Mouse (Mus musculus) frontal cortex, postnatal 14 days (tissue): ENCODE results near the gene Yae1d1.
"Not testable (repeated sequence)": the region's sequence is repeated elsewhere in the genome, so short reads cannot be mapped to it uniquely, and the experiment has no call there.

Source experiments
- DNase-seq, 2 experiments: peaks; one replicate each; pipeline ENCODE4 v3.0.0; 2022; ENCODE audit warnings: low spot score in 2 of 2

The Yae1d1 gene

DNA sequence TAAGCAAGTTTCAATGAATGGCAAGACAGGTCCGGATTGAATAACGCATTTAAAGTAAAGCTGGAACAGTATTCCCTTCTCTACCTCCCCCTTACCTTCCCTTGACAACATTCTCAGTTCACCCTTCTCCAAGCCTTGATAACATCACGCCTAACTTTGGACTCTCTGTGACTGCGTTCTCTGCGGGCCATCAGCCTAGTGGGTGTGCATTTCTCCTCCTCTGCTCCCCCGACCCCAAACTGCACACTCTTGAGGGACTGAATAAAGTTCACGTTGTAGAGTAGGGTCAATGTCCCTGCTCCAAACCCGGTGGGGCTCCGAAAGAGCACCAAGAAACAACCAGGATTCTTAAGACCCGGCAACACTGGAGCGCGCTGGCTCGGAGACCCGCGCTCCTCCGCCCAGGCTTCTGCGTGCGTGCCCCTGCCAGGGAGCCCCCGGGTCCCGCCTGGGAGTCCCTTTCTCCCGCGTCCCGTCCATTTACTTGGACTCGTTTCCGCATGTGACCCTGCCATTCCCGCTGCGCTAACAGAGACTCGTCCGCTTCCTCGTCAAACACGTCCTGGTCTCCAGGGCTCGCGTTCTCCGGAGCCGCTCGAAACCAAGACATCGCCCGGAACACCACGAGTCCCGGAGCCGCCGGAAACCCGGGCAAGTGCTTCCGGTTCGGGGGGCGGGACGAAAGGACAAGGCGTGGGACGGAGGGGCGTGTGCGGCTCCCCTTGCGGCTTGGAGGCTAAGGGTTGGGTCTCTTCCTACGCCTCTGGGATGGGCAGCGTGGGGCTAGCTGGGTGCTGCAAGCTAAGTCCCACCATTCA lies at the start of gene Yae1d1:
Gene Yae1d1, minus strand, starts transcription at position 653 of the 818 bp plus-strand sequence.
- peak; percentile 73 to 84 for DNase-seq

DNA sequence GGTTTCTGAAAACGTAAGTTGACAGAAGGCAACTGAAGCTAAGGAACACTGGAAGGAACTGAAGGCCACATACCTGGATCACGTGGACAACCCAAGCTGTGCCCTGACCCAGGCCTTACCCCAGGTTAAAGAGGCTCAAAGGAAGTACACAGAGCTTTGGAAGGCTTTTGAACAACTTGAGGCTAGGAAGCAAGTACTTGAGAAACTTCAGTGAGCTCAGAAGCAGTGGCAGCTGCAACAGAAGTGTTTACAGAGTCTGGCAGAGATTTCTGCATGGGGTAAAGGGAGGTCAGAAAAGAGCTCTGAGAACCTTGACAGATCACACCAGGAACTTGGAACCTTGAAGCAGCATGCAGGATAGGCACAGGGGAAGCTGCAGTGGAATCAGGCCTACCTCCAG lies 45.7 kb upstream of the Yae1d1 start:
- no peak for DNase-seq

- DNase-seq: no peak
Measured at GRCm38 (mm10) chr13:18016604-18017003, 23.5 kb upstream of the Yae1d1 start.

DNA sequence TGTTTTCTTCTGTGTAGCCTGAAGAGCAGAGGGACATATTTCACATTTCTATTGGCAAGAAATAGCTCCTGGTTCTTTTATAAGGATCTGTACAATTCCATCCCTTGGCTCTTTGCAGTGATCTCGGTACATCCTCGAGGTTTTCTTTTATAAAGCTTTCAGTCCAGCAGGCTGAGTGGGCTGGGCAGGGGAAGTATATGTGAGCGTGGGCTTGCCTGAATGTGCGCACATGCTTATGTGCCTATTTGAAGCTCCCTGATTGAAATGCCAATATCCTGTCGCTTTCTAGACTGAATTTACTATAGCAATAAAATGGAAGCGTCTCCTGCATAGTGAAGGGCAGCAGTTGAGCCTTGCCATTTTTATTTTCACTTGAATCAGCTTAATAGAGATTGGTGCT lies 20.1 kb upstream of the Yae1d1 start:
- DNase-seq: peak in 1 of 2 experiments; percentile 13

GRCm38 (mm10) chr13:18011055-18011454 lies 17.9 kb upstream of the Yae1d1 start:
- no peak for DNase-seq

GRCm38 (mm10) chr13:17993515-17993847 lies 332 bp upstream of the Yae1d1 start:
- no peak for DNase-seq

GRCm38 (mm10) chr13:17992009-17992408 lies 1.1 kb downstream of the Yae1d1 start:
- no peak for DNase-seq

DNA sequence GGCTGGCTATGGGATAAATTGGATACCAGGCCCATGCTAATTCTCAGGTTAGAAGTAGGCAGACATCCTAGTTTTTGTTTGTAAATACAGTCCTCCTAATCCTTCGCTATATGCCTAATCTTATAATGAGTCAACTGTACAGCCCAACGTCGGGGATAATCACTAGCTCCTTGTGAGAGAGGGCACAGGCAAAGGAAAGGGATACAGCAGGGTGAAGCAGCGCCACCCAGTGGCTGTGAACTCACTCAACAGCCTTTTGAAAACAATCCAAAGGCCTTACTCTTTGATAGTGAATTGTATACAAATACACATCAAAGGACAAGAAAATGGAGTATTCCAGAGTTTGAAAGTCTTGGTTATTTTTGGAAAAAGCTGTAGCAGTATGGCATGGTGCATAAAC lies 10.0 kb downstream of the Yae1d1 start:
- DNase-seq: peak; percentile 38 to 49

DNA sequence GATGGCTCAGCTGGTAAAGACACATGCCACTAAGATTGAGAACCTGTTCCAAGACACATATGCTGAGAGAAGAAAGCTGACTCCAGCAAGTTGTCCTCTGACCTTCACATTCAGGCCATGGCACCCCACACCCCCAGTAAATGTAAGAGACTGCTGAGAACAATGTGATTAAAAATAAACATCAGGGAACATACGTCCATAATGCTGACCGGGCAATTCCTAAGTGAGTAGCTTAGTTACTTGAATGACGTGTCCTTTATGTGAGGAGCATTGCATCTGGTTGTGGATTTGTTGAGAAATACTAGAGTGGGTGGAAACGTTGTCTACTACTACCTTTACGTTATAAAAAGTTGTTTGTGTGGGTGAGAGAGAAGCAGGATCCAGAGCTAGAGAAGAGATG lies 10.5 kb downstream of the Yae1d1 start:
- DNase-seq: no peak

DNA sequence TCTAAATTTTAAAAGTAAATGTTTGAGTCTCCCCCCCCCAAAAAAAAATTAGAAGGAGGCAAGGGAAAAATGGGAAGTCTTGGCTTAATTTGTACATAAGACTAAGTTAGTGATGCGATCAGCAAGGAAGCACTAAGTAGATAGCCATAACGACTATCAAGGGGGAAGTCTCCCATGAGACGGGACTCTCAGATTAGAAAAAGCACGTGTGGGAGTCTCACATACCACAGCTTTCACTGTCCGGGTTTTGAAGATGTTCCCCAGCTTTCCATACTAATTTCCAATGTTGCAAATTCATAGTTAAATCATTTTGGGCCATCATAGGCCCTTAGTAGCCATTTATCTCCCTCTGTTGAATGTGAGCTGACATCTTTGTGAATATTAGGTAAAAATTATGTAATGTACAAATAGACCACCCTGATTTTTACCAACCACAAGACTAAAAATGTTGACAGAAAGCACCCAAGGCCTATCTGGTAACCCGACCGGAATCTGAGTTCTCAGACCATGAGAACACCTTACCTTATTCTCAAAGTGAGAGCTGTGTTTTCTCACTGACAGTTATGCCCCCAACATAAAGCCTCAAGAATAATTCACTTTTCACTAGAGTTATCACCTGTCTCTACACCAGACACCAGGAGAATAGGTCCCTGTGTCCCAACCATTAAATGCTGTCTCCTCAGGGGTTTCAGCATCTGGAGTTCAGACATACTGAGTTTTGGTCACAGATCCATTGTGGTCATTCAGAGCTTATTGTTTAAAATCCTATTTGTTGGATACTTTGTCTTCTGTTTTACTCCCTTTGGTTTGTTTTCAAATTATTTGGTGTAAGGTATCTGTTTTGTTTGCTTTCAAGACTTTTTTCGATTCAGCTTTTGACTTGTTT lies 16.1 kb downstream of the Yae1d1 start:
- DNase-seq: no peak

DNA sequence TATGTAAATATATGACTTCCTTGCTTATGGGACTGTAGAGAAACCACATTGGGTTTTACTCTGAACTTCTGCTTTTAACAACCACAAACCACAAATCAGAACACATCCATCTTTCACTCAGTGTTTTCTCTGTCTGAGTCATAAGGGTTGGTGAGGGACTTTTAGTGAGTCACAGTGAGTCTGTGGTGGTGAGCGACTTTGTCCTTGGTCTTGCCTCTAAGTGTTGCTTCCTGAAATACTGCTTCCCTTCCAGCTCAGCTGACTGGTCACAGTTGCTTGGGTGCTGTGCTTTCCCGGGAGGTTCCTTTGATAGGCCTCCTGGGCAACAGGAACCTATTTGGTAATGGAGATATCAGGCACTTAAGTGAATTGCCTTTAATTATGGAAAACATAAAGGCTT lies 17.3 kb downstream of the Yae1d1 start:
- no peak for DNase-seq

DNA sequence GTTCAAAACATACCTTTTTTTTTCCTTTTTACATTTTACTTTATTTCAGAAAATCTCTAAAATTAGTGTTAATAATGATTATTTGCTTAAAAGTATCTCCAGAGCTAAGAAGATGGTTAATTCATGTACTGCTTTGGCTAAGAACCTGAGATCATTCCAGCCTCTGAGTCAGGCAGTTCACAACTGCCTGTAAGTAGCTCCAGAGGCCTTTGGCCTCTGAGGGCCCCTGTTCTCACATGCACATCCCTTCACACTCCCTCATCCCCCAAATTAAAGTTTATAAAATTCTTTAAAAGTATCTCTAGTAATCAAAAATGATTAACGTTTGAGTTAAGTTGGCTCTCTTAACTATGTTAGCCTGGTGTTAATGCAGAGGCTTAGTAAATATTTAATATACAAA lies 17.7 kb downstream of the Yae1d1 start:
- no peak for DNase-seq

DNA sequence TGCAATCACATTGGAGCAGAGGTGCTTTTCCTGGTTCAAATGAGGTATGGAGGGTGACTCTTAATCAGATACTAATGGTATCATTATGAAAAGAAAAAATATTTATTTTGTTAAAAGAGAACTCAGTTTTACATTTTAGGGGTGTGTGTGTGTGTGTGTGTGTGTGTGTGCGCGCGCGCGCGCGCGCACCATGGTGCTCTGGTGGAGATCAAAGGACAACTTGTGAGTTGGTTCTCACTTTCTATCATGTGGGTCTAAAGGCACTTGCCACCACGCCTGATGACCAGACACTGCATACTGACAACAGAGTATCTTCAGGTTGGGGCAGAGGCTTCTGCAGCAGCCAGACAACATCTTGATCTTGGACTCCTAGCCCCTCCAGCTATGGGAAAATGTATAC lies 18.4 kb downstream of the Yae1d1 start:
- no peak for DNase-seq

GRCm38 (mm10) chr13:17960613-17961012 lies 32.5 kb downstream of the Yae1d1 start:
- no peak for DNase-seq

- no peak for DNase-seq
Measured at GRCm38 (mm10) chr13:17954282-17954681, 38.9 kb downstream of the Yae1d1 start.

- not testable (repeated sequence) for DNase-seq
Measured at GRCm38 (mm10) chr13:17950581-17950980, 42.6 kb downstream of the Yae1d1 start.

GRCm38 (mm10) chr13:17949555-17949954 lies 43.6 kb downstream of the Yae1d1 start:
- no peak for DNase-seq

GRCm38 (mm10) chr13:17944078-17944917 lies 48.9 kb downstream of the Yae1d1 start, which contains the start of gene Rala:
TSS of gene Rala (minus strand) at chr13:17944239.
- peak; percentile 79 to 89 for DNase-seq

- peak; percentile 10 to 23 for DNase-seq
Measured at GRCm38 (mm10) chr13:17943306-17944077, 49.7 kb downstream of the Yae1d1 start.

DNA sequence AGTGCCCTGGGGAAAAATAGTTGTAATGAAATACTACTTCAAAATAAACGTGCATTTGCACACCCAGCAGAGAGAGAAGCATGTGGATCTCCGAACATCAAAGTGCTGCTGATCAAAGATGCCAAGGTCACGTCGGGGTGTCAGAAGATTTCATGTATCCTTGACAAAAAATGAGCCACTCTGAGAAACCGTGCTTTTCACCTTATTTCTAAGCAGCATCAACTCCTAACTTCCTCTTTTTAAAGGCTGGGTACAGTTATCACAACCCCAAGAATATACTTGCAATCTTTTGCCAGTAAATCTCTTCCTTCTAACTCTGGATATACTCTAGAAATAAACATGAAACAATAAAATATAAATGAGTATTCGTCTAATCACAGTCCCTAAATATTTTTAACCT lies 50.8 kb downstream of the Yae1d1 start:
- no peak for DNase-seq
